Mouse (Mus musculus) urinary bladder, postnatal 4 days (tissue): ENCODE data around the gene Rapgef2.
"Not testable (repeated sequence)": the region's sequence is repeated elsewhere in the genome, so short reads cannot be mapped to it uniquely, and the experiment has no call there.

Experiments used
- DNase-seq, 2 experiments: peaks; one replicate each; pipeline ENCODE4 v3.0.0; 2021 to 2022; ENCODE audit warnings: low spot score in 2 of 2

The Rapgef2 gene

DNA sequence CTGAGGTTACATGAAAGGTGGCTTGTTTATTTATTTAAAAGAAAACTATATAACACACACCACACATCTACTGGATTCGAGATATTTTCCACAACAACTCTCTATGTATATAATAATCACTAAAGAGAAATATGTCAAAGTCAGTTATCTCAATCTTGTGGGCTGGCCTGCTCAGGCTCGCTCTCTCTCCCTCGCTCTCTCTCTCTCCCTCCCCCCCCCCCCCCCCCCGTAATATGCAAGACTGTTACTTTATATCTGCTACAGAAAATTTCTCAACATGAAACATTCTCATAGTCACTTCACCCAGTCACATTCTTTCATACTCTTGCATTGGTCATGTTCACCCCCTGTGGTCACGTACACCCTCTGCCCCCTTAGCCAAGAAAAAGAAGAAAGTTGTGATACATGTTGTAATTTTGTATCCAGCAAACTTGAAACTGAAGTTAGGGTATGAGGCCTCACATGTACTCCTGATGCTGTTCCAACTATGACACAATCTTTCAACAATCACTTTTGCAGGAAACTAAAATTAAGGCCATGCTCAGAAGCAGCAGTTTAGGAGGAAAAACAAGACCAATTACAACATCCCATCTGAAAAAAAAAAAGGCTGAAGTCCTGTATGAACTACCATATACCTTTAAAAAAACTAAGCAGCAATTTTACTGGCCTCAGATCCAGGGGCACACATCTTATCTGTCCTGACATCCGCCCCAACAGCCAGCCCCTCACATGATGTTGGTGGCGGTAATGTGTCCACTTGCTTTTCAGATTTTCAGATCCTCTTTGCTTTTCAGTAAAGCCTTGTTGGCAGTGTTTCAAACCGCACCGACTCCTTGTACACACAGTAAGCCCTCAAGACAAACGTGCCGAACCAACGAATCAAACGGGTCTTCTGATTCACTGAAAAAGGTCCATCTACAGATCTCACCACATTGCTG lies 52.6 kb downstream of the Rapgef2 start:
- DNase-seq: peak in 1 of 2 experiments; percentile 21

DNA sequence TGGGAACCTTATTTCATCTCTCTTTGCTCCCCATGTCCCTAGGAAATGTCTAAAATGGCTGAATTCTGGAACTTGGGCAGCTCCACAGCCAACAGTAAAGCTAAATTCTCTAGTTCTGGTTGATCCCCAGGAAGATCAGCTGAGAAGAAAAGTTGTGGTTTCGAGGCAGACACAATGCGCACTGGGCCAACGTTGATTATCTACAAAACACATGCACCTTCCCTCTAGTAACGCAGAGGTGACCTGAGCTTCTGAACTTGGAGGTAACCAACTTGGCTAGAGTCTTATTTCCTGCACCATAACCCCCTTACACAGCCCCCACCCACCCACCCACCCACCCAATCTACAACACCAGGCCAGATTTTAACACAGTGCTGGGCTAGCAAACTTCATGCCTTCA lies 55.6 kb downstream of the Rapgef2 start:
- DNase-seq: no peak

DNA sequence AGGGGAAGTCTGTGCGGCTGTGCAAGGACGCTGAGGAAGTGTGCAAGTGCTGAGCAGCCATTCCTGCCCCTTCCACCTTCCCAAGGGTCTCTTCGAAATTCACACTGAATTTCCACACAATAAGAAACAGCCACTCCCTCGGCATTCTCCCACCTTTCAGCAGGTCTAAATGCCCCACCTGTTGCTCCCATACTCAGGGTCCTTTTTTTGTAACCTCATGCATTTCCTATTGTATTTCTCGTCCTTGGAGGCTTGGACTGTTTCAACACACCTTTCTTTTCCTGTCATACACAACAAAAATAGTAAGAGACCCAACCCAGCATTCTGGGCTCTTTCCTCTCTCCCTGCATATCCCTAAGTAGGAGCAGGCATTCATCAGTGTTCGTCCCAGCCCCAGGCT lies 56.8 kb downstream of the Rapgef2 start:
- DNase-seq: no peak

DNA sequence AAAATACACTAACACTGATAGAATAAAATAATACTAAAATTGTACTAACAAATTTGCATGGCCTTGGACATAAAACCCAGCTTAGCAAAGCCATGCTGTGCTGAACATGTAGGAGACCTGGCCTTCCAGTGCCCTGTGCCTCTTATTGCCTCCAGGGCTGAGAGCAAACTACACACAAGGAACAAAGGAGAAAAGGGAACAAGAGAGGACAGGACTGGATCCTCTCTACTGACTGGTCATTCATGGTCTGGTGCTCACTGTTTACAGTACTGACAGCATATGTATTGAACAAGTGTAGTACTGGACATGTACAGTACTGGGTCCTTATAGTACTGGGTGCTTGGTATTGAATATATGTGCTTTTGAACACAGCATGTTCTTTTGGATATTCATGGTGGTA lies 58.0 kb downstream of the Rapgef2 start:
- DNase-seq: no peak

DNA sequence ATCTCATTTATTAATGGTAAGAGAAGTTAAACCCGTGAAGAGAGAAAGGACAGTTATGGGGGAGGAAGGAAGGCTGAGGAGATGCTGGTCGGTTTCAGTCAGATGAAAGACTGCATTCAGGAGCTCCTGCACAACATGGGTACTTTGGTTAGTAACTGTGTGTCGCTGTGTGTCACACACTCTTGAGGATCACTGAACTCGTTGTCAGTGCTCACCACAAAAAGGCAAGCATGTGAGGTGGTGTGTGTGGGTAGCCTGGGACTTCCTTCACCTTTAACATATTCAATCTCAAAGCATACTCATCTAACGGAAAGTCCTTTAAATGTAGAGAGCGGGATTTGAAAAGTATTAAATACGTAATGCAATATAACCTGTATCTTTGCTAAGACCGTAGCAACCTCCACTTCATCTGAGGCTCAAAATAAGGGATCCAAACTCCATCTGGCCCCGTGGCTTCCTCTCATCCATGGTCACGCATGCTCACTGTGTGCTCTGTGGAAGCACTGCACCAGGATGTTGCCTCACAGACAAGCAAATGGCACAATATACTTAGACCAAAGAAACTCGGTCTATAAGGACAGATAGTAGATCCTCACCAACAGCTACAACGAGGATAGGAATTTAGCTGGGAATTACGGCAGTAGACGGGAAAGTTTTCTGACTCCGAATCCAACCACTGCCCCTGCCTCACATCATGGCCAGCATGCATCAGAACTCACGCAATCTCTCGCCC lies 58.8 kb downstream of the Rapgef2 start:
- DNase-seq: no peak

DNA sequence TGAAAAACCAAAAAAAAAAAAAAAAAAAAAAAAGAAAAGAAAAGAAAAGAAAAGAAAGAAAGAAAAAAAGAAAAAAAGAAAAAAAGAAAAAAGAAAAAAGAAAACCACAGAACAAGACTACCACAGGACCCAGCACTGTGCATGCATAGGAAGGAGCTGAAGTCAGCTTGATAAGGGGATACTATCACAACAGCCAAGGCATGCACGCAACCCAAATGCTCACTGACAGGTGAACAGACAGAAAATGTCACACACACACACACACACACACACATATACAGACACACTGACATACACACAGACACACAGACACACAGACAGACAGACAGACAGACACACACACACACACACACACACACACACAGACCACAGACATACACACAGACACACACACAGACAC lies 59.5 kb downstream of the Rapgef2 start:
- DNase-seq: not testable (repeated sequence)

DNA sequence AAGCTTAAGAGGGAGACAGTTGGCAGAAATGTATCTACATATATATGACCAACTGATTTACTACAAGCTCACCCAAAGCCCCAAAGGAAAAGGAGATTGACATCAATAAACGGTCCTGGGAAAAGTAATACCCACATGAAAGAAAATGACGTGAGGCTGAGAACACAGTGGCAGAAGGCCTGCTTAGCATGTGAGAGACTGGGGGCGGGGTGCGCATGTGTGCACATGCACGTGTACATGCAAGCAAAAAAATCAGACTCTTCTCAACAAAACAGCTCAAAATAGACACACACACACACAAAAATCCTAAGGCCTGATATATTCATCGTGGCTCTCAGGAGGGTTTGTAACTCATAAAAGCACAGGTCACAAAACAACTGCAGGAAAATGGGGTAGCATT lies 60.4 kb downstream of the Rapgef2 start:
- no peak for DNase-seq

DNA sequence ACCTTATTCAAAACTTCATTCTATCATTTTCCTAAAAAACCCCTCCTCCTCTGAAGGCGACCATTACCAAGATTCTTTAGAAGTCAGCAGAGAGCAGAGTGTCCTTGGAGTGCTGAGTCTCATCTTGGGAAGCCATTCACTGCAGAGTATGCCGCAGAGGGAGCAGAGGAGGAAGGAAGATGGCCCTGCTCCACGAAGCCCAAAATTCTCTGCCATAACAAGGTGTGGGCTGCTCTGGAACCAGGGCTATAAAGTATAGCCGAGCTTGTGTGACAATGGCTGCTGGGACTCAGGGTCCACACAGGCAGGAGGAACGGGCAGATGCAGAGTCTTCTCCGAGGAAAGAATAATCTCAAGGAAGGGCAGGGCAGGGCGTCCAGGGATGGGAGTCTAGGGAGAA lies 62.0 kb downstream of the Rapgef2 start:
- no peak for DNase-seq

DNA sequence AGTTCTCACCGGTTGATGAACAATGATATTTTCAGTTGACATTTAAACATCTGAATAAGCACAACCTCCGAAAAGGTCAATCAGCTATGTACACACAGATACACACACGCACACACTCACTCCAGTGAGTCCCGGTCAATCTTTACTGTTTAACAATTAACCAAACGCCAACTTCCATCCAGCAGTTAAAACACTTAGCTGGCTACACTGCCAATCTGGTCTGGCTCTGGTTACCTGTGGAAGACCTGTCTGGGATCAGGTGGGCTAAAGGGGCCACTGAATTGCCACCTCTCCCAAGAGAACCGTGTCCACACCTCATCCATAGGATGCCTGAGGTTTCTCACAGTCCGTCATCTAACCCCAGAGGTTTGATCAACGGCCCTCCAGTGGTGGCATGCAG lies 63.0 kb downstream of the Rapgef2 start:
- no peak for DNase-seq

DNA sequence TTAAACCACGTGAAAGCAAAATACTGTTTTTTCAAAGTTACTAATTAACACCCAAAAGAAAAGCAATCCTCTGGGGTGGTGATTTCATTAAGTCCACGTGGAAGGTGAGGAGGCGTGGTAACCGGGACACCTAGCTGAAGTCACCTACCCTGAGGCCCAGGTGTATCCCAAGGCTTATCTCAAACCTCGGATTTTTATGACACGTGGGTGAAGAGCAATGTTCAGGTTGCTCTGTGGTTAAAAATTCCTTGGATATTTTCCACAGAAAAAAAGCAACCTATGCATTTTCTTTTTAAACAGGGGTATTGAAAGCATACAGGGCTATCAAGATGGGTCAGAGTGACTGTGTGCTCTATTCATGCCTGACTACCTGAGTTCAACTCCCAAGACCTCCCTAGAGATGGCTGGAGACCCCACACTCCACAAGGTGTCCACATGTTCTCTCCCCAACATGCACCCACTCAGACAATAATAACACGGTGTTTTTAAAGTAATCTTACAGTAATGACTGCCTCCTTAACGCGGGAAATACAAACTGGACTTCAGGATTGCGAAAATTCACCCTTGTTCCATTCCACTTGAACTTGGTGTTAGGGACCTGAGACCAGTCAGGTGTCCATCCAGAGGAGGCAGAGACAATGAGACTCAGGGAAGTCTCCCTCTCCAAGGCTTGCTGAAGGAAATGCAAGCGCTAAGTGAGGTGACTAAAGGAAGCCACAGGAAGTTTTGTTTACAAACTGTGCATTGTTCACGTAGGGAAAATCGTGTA lies 63.9 kb downstream of the Rapgef2 start:
- DNase-seq: no peak

DNA sequence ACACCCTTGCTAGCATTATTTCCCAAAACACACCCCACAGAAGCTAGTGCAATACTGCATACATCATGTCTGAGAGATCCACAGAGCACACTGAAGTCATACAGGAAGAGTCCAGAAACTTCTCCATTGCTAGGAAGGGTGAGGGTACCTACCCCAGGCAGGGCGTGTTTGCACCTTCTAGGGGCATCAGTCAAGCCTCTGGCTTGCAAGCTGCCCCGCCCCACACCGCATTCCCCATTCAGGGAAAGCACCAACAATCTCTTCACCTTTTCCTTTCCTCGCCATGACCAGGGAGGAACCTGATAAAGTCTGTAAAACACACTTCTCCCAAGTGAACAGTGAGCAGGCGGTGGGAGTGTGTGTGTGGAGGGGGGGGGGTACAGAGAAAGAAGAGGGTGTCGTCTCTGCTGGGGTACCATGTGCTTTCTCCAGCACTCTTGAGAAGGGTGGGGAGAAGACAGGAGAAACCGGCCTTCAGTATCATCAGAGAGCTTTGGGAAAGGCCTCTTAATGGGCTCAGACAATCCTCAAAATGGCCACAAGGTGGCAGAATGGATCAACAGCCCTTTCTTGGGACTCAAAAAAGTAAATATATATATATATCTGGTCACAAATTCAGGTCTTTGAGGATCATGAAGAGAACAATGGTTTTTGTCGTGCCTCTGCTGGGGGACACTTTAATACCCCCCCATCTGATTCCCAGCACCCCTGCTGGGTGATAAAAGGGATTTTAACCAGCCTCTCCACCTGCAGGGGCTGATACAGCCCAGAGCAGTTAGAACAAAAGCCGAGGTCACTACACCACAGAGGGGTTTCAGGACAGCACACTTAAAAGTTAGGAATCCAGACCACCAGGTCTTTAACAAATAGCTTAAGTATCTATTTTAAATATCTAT lies 64.8 kb downstream of the Rapgef2 start:
- no peak for DNase-seq

DNA sequence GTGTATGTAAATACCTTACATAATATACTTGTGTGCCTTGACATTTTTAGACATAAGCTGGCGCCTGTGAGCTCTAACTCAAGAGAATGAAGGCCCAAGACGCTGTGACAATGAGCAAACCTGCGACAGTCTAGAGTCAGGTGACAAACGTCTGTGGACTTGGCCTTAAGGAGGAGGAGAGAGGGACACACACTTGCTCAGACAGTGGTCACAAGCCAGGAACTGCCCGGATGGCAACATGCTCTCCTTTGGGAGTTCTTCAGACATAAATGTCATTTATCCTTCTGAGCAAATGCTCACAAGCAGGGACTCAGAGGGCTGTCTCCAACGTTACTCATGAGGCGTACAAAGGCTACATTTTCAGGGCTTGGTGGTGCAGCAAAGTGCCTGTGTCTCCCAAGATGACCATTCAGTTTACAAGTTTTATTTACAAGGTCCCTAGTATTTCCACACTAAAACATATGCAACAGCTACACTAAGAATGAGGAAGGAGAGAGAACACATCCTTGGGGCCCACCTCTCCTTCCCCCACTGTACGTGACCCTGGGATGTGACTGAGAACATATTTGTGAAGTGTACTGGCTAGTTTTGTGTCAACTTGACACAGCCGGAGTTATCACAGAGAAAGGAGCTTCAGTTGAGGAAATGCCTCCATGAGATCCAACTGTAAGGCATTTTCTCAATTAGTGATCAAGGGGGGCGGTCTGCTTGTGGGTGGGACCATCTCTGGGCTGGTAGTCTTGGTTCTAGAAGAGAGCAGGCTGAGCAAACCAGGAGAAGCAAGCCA lies 67.0 kb downstream of the Rapgef2 start:
- DNase-seq: no peak

DNA sequence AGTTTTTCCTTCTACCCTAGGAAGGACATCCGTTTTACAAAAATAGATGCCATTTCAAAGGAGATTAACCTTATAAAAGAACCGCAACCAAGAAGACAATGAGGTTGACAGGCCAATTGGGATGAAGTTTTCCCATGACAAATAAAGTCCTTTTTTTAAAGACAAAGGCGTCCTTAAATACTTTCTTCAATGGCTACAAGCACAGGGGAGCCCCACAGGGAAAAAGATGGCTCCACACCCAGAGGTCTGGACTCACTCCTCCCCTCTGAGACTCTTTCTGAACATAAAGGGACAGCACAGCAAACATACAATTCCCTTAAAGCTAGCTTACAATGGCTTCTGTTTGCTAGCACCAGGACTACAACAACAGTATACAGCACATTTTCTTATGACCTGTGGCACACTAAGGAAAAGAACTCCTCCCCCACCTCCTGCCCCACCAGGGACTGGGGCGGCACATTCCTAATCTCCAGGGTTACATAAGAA lies 67.7 kb downstream of the Rapgef2 start:
- no peak for DNase-seq

DNA sequence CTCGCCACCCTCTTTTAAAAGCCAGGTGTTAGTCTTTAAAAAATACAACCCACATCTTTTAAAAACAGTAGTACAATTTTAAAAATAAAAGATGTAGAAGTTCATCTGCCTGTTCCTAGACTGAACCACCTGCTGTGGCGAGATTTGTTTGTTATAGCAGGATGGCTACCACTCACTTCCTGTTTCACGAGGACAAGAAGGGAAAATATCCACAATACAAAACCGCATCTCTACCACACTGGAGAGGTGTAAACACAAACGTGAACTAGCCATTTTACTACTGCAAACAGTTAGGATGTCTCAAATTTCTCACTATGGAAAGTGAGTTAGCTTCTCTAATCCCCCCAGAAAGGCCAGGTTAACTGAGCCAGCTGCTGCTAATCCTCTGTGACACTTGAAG lies 76.1 kb downstream of the Rapgef2 start:
- DNase-seq: no peak

DNA sequence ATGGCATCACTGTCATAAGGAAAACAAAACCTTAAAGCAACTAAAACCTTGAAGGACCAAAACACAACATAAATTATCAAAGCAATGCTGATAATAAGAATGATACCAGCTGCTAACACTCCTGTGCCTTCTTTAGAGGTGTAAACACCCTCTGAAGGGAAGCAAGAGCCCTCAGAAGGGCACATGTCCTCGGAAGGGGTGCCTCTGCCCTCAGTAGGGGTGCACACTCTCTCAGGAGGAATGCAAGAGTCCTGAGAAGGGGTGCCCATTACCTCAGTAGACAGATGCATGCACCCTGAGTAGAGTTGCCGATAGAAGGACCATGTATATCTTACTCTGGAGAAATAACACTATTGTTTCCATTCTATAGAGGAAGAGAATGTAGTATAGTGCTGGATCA lies 79.1 kb downstream of the Rapgef2 start:
- DNase-seq: no peak

DNA sequence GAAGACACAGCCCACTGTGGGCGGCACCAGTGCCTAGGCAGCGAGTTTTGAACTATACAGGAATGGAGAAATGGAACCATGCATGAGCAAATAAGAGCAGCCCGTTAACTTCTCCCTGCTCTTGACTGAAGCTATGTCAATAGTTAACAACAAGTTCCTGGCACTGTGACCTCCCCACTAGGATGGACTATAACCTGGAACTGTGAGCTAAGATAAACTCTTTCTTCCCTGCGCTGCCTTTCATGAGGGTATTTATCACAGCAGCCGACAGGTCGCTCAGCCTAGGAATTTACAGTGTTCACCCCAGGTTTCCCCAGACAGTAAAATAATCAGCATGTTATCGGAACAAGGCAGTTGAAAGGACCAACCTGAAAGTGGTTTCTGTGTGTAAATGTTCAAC lies 79.8 kb downstream of the Rapgef2 start:
- DNase-seq: no peak

DNA sequence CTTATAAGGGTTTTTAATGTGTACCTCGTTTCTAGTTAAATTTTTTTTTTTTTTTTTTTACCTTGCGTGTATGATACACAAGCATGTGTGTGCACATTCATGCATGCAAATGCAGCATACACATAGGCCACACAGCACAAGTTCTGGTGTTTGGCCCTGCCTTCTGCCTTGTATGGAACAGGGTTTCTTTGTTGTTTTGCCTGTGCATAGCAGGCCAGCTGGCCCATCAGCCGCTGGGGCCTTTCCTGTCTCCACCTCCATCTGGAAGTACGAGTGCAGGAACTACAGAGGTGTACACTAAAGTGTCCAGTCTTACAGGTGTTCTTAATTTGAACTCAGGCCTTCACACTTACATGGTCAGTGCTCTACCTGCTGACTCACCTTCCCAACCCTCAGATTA lies 80.3 kb downstream of the Rapgef2 start:
- no peak for DNase-seq

DNA sequence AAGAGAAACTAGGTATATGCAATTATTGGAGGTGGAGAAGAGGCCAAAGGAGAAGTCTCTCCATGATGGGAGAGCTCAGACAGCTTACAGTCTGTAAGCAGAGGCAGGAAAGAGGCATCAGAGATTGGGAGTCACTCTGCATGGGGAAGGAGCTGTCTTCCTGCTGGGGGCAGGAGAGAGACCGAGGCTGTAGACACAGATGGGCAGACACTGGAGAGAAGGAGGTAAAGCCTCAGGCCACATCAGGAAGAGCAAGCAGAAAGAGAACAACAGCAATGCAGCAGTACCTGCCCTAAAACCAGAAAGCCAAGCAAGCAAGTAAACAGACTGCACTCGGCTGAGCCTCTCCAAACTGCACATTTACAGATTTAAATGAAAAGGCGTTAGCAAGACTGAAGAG lies 81.2 kb downstream of the Rapgef2 start:
- DNase-seq: no peak

DNA sequence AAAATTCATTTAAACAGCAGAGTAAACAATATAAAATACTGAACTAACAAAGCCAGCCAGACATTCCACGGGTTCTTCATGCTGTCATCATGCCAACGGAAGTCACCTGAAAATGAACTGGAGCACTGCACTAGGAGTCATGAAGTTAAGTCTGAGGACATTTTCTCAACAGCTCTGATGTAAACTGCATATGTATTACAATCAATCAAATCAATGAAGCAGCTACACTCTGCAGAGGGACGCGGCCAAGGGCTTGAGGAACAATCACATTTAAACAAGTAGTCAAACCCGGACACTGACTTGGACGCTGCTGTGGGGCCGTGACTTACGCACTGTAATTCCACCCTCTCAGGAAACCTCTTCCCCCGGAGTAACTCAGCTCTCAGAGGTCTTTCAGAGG lies 82.1 kb downstream of the Rapgef2 start:
- DNase-seq: no peak

DNA sequence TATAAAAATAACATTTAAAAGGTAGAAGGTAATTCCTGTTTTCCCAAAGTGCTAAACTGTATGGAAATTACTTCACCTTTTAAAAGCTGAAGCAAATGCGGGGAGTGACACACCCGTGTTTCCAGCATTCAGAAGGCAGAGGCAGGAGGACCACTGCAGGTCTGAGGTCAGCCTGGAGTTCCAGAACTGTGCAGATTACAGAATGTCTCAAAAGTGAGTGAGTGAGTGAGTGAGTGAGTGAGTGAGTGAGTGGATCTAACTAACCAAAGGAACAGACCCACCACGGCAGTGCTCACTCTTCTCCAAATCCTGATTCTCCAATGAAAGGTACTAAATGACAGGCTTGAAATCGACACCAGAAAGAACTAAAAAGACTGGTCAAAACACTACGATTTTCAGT lies 82.5 kb downstream of the Rapgef2 start:
- no peak for DNase-seq
